Mouse (Mus musculus) heart, adult 2 months (tissue): ENCODE measurements at regions not wholly inside any gene's neighbourhood (a gene's known extent, or its start where the extent isn't known, plus 50 kb on each side); places are given as distances from the start of the nearest gene placed in this dataset.

Experiments used
- DNase-seq, 2 experiments: peaks; one replicate each; pipeline ENCODE4 v3.0.0; 2021
- H3K27ac ChIP-seq: fragments of 200-600 bp; 2 replicates; pipeline ENCODE4 v1.8.1; 2022
- H3K27me3 ChIP-seq: fragments of 200-500 bp; 2 replicates; pipeline ENCODE4 v1.6.1; 2012; ENCODE audit warnings: mild to moderate bottlenecking, low read length, inconsistent platforms, mixed read lengths; ENCODE audit not compliant: control insufficient read depth, insufficient read depth
- H3K36me3 ChIP-seq: fragments of 200-500 bp; 2 replicates; pipeline ENCODE4 v1.6.1; 2012; ENCODE audit warnings: low read length, inconsistent platforms; ENCODE audit not compliant: control insufficient read depth, insufficient read depth
- H3K4me1 ChIP-seq: fragments of 200-500 bp; 2 replicates; pipeline ENCODE4 v1.6.1; 2011; ENCODE audit warnings: low read length; ENCODE audit not compliant: control insufficient read depth, insufficient read depth
- H3K4me3 ChIP-seq: fragments of 200-600 bp; 2 replicates; pipeline ENCODE4 v1.8.1; 2022
- H3K79me2 ChIP-seq: fragments of 200-500 bp; replicated peaks from 2 replicates; pipeline ENCODE4 v1.6.1; 2012; ENCODE audit warnings: mild to moderate bottlenecking, inconsistent platforms, low read length, moderate library complexity, mixed read lengths; ENCODE audit not compliant: control insufficient read depth, insufficient read depth
- H3K9ac ChIP-seq: fragments of 200-500 bp; 2 replicates; pipeline ENCODE4 v1.6.1; 2012; ENCODE audit warnings: low read depth, mild to moderate bottlenecking, control low read depth, inconsistent platforms, low read length, mixed read lengths
- CTCF ChIP-seq: fragments of 200-600 bp; IDR thresholded peaks from 2 replicates; pipeline ENCODE4 v1.8.1; 2022; ENCODE audit warnings: antibody characterized with exemption, mild to moderate bottlenecking, moderate library complexity
- EP300 ChIP-seq: fragments of 200-500 bp; IDR thresholded peaks from 2 replicates; pipeline ENCODE4 v1.6.1; 2011; ENCODE audit warnings: low read depth, low read length, control low read depth; ENCODE audit not compliant: insufficient read depth
- POLR2A ChIP-seq: fragments of 200-500 bp; IDR thresholded peaks from 2 replicates; pipeline ENCODE4 v1.6.1; 2011; ENCODE audit warnings: mild to moderate bottlenecking, low read depth, low read length, control low read depth; ENCODE audit not compliant: insufficient read depth
- WGBS: fragments of 180-500 bp; shearing (Covaris S2); methylation state at CpG from one replicate; pipeline ENCODE4 v1.1.7; 2018; 5-methylcytosine and 5-hydroxymethylcytosine counted together
- intact Hi-C: fragments of 180-260 bp; cut with DNase I; formaldehyde crosslinking; loops from one replicate; pipeline ENCODE4 v1.15.1; 2025

DNA sequence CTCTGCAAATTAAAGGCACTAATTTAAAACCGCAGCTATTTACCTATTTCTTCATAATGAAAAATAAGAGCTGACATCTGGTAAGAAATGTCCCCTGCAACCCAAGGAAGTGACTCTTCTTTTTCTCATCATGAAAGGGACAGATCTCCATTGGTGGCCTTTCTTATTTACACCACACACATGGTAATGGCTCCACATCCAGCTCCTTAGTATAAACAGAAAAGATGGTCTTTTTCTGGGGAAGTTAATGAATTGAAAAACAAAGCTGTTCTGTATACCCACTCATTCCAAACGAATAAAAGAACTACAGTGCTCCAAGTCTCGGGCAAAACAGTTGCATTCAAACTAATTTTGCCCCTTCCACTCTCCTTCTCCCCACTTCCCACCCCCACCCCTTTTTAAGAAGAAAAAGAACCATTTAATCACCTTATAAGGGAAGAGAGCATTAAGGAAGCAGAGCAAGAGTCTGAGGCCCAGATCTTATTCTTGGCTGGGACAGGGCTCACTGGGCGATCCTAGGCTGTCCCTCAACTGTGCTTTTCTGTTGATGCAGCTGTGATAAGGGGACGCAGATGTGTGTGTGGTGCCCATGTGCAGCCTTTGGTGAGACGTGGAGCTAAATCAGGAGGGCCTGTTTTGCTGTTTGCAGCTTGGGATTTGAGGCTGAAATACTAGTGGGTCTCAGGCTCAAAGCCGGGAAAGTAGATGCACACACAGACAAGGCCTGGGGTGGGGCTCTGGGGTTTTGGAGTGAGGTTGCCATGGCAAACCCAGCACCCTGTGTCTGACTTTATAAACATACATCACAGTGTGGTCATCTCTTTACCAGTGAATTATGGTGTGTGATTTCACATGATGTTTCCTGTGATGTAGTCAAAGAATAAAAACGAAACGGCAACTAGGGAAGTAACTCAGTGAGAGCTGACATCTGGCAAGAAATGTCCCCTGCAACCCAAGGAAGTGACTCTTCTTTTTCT, 113.6 kb upstream of the Ercc6l2 start:
- no peaks in the 10 kb centered on the region for H3K4me1 ChIP-seq
- DNase-seq, result no peak
- H3K9ac ChIP-seq, result no peak overlapping the region
- H3K27ac ChIP-seq, result no peak overlapping the region
- H3K4me3 ChIP-seq, result no peak overlapping the region
- TF ChIP-seq CTCF (no peak), EP300 (no peak), POLR2A (no peak)
- WGBS, result 59% methylated on average over 9 of the region's 9 CpGs
- intact Hi-C loops, result no loop called here
- no peaks in the 10 kb centered on the region for H3K27me3 ChIP-seq
- no peaks in the 10 kb centered on the region for H3K36me3 ChIP-seq
- H3K79me2 ChIP-seq, result no peaks in the 10 kb centered on the region

DNA sequence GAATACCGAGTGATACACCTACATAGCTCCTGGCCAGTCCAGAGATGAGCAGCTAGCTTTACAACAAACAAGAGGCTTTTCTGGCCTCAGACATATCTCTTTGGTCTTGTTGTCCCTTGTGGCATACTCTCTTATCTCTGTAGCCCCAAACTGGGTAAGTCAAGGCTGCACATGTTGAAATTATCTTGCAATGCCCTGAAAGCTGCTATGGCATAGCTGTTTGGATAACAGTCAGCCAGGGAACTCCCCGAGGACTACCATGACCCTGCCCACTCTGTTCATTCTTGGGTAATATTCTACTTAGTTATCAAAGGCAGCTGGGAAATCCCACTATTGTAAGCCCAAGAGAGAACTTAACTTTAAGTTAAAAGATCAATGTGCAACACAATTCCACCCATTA, 106.5 kb upstream of the Ercc6l2 start:
- H3K36me3 ChIP-seq, result no peaks in the 10 kb centered on the region
- no peak overlapping the region for H3K27ac ChIP-seq
- H3K27me3 ChIP-seq, result no peaks in the 10 kb centered on the region
- no peak overlapping the region for H3K9ac ChIP-seq
- intact Hi-C loops, result no loop called here
- DNase-seq, result no peak
- TF ChIP-seq POLR2A (no peak), CTCF (no peak), EP300 (no peak)
- H3K4me1 ChIP-seq, result no peaks in the 10 kb centered on the region
- H3K79me2 ChIP-seq, result no peaks in the 10 kb centered on the region
- no peak overlapping the region for H3K4me3 ChIP-seq
- WGBS, result 84% methylated on average over 2 of the region's 2 CpGs

DNA sequence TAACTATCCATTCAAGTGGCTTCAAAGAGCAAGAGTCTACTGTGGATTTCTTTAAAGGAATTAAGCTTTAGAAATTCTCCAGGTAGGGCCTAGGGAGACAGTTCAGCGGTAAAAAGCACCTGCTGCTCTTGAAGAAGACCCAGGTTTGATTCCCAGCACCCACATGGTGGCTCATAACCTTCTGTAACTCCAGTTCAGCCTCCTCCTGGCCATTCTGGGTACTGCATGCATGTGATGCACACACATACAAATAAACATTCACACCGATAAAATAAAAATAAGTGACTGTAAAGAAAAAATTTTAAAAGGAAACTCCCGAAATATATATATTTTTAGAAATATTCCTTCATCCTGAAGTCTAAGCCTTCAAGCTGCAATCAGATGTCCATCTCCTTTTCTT, 101.9 kb upstream of the Ercc6l2 start:
- intact Hi-C loops, result no loop called here
- 88% methylated on average over 3 of the region's 3 CpGs for WGBS
- TF ChIP-seq EP300, result no peak
- TF ChIP-seq CTCF, result peak; percentile 52
- H3K27me3 ChIP-seq, result no peaks in the 10 kb centered on the region
- no peak for DNase-seq
- no peaks in the 10 kb centered on the region for H3K4me1 ChIP-seq
- no peaks in the 10 kb centered on the region for H3K79me2 ChIP-seq
- no peak overlapping the region for H3K9ac ChIP-seq
- no peaks in the 10 kb centered on the region for H3K36me3 ChIP-seq
- no peak overlapping the region for H3K4me3 ChIP-seq
- H3K27ac ChIP-seq, result no peak overlapping the region

DNA sequence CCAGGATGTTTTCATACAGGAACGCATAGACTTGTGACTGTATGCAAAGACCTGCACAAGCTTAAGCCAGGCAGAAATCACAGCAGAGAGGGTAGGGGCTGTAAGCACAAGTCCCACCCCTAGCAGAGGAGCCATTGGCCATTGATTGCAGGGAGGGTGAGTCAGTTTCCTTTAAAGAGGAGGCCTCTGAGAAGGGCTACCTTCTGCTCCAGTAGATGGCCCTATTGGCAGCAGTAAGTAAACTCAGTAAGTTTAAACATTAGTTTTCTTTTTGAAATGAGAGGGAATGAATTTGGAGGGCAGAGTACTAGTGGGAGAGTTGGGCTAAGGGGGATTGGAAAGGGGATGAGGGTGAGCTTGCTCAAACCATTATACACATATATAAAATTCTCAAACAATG, 98.5 kb upstream of the Ercc6l2 start:
- no peak for DNase-seq
- Histone ChIP-seq H3K4me3 (no peak overlapping the region), H3K36me3 (no peaks in the 10 kb centered on the region), H3K79me2 (no peaks in the 10 kb centered on the region), H3K27ac (no peak overlapping the region), H3K9ac (no peak overlapping the region), H3K27me3 (no peaks in the 10 kb centered on the region), H3K4me1 (peaks cover 4% of the 10 kb centered on the region)
- TF ChIP-seq POLR2A (no peak), EP300 (no peak), CTCF (peak; percentile 18)
- intact Hi-C loops, result no loop called here
- 71% methylated on average over 1 of the region's 1 CpGs for WGBS

DNA sequence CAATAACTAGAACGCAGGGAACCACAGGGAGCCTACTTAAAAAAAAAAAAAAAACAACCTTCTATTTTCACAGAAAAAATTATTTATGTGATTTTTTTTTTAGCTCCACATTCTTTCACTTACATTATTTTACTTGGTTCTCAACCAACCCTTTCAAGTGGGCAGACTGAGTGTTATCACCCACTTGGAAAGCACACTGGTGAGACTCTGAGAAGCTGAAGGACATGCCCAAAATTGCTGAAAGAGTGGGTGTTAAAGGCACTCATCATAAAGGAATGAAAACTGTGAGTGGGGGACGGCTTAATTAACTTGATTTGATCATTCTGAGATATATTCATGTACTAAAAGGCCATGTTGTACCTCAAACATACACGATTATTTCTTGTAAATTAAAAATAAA, 97.8 kb upstream of the Ercc6l2 start:
- no peak for DNase-seq
- Histone ChIP-seq H3K27ac (no peak overlapping the region), H3K36me3 (no peaks in the 10 kb centered on the region), H3K9ac (no peak overlapping the region), H3K4me3 (no peak overlapping the region), H3K4me1 (peaks cover 4% of the 10 kb centered on the region), H3K27me3 (no peaks in the 10 kb centered on the region), H3K79me2 (no peaks in the 10 kb centered on the region)
- WGBS, result 80% methylated on average over 3 of the region's 3 CpGs
- intact Hi-C loops, result no loop called here
- no peak for TF ChIP-seq CTCF
- no peak for TF ChIP-seq EP300
- no peak for TF ChIP-seq POLR2A

DNA sequence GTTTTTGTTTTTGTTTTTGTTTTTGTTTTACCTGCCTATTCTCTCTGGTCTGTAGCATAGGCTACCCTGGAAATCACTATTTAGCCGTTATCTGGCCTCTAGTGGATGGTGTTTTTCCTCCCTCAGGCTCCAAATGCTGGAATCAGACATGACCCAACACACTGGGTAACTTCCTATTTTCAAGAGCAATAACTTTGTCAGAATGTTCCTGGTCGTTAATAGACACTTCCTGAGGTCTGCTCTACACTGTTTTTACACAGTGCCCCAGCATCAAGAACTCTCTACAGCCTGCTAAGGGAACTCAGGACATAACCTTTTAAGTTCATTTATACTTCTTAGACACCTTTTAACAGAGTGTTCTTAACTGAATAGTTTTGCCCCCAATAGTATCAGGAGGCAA, 96.3 kb upstream of the Ercc6l2 start:
- DNase-seq, result no peak
- H3K4me1 ChIP-seq, result peaks cover 4% of the 10 kb centered on the region
- no peaks in the 10 kb centered on the region for H3K27me3 ChIP-seq
- no peaks in the 10 kb centered on the region for H3K79me2 ChIP-seq
- WGBS, result 35% methylated on average over 2 of the region's 2 CpGs
- H3K9ac ChIP-seq, result no peak overlapping the region
- intact Hi-C loops, result no loop called here
- TF ChIP-seq POLR2A (no peak), EP300 (no peak), CTCF (no peak)
- no peak overlapping the region for H3K4me3 ChIP-seq
- H3K27ac ChIP-seq, result no peak overlapping the region
- no peaks in the 10 kb centered on the region for H3K36me3 ChIP-seq
